Mouse (Mus musculus): ENCODE measurements around the gene Lrp2. TPM values are rescaled to one million over a fixed set of nuclear protein-coding genes. Genes with fewer than 3 reads are reported as not detected.

Gene Lrp2
- polyA plus RNA-seq, 1 experiment = not detected

- H3K4me3 ChIP-seq (replicated peaks) = no peak overlapping the region
- no peaks in the 10 kb centered on the region for H3K9me3 ChIP-seq
- TF ChIP-seq FLI1 (IDR thresholded peaks at IDR 0.05; ENCODE audit: low read length) (no peak), GATA1 (IDR thresholded peaks at IDR 0.05; ENCODE audit: borderline replicate concordance, low read length) (no peak)
- H3K27me3 ChIP-seq (replicated peaks) = peaks cover 2% of the 10 kb centered on the region
- H3K4me1 ChIP-seq = no peaks in the 10 kb centered on the region
- H3K36me3 ChIP-seq (replicated peaks; ENCODE audit: low read length) = no peaks in the 10 kb centered on the region
Observed at GRCm38 (mm10) chr2:69479859-69480258, 106.0 kb downstream of the Lrp2 start.

GRCm38 (mm10) chr2:69476901-69477300, 109.0 kb downstream of the Lrp2 start:
- TF ChIP-seq GATA1 (IDR thresholded peaks at IDR 0.05; ENCODE audit: borderline replicate concordance, low read length) = no peak
- TF ChIP-seq FLI1 (IDR thresholded peaks at IDR 0.05; ENCODE audit: low read length) = no peak
- Histone ChIP-seq H3K9me3 (no peaks in the 10 kb centered on the region), H3K4me3 (replicated peaks) (no peak overlapping the region), H3K27me3 (replicated peaks) (peaks cover 2% of the 10 kb centered on the region), H3K36me3 (replicated peaks; ENCODE audit: low read length) (no peaks in the 10 kb centered on the region), H3K4me1 (no peaks in the 10 kb centered on the region)

GRCm38 (mm10) chr2:69475177-69475576, 110.7 kb downstream of the Lrp2 start:
- Histone ChIP-seq H3K27me3 (replicated peaks) (peaks cover 2% of the 10 kb centered on the region), H3K4me3 (replicated peaks) (no peak overlapping the region), H3K36me3 (replicated peaks; ENCODE audit: low read length) (no peaks in the 10 kb centered on the region), H3K4me1 (no peaks in the 10 kb centered on the region), H3K9me3 (no peaks in the 10 kb centered on the region)
- TF ChIP-seq GATA1 (IDR thresholded peaks at IDR 0.05; ENCODE audit: borderline replicate concordance, low read length) (no peak), FLI1 (IDR thresholded peaks at IDR 0.05; ENCODE audit: low read length) (no peak)

GRCm38 (mm10) chr2:69471837-69472236, 114.0 kb downstream of the Lrp2 start:
- Histone ChIP-seq H3K4me3 (replicated peaks) (no peak overlapping the region), H3K36me3 (replicated peaks; ENCODE audit: low read length) (no peaks in the 10 kb centered on the region), H3K27me3 (replicated peaks) (no peaks in the 10 kb centered on the region), H3K9me3 (no peaks in the 10 kb centered on the region), H3K4me1 (no peaks in the 10 kb centered on the region)
- TF ChIP-seq GATA1 (IDR thresholded peaks at IDR 0.05; ENCODE audit: borderline replicate concordance, low read length) (no peak), FLI1 (IDR thresholded peaks at IDR 0.05; ENCODE audit: low read length) (no peak)

GRCm38 (mm10) chr2:69463609-69464008, 122.3 kb downstream of the Lrp2 start:
- Histone ChIP-seq H3K4me3 (replicated peaks) (no peak overlapping the region), H3K27me3 (replicated peaks) (no peaks in the 10 kb centered on the region), H3K9me3 (peaks cover 13% of the 10 kb centered on the region), H3K4me1 (no peaks in the 10 kb centered on the region), H3K36me3 (replicated peaks; ENCODE audit: low read length) (no peaks in the 10 kb centered on the region)
- no peak for TF ChIP-seq FLI1 (IDR thresholded peaks at IDR 0.05; ENCODE audit: low read length)
- TF ChIP-seq GATA1 (IDR thresholded peaks at IDR 0.05; ENCODE audit: borderline replicate concordance, low read length) = no peak

GRCm38 (mm10) chr2:69459481-69459880, 126.4 kb downstream of the Lrp2 start:
- H3K4me1 ChIP-seq = no peaks in the 10 kb centered on the region
- TF ChIP-seq FLI1 (IDR thresholded peaks at IDR 0.05; ENCODE audit: low read length) (no peak), GATA1 (IDR thresholded peaks at IDR 0.05; ENCODE audit: borderline replicate concordance, low read length) (no peak)
- peaks cover 18% of the 10 kb centered on the region for H3K9me3 ChIP-seq

GRCm38 (mm10) chr2:69451128-69451527, 134.7 kb downstream of the Lrp2 start:
- TF ChIP-seq GATA1 (IDR thresholded peaks at IDR 0.05; ENCODE audit: borderline replicate concordance, low read length) (no peak), FLI1 (IDR thresholded peaks at IDR 0.05; ENCODE audit: low read length) (no peak)
- Histone ChIP-seq H3K4me3 (replicated peaks) (no peak overlapping the region), H3K9me3 (no peaks in the 10 kb centered on the region), H3K36me3 (replicated peaks; ENCODE audit: low read length) (no peaks in the 10 kb centered on the region), H3K4me1 (no peaks in the 10 kb centered on the region), H3K27me3 (replicated peaks) (no peaks in the 10 kb centered on the region)

More at GRCm38 (mm10) chr2:69459481-69459880, 126.4 kb downstream of the Lrp2 start:
- no peaks in the 10 kb centered on the region for H3K27me3 ChIP-seq (replicated peaks)
- H3K36me3 ChIP-seq (replicated peaks; ENCODE audit: low read length) = no peaks in the 10 kb centered on the region
- no peak overlapping the region for H3K4me3 ChIP-seq (replicated peaks)

GRCm38 (mm10) chr2:69448581-69448980, 137.3 kb downstream of the Lrp2 start:
- no peaks in the 10 kb centered on the region for H3K36me3 ChIP-seq (replicated peaks; ENCODE audit: low read length)
- H3K27me3 ChIP-seq (replicated peaks) = no peaks in the 10 kb centered on the region
- H3K4me3 ChIP-seq (replicated peaks) = no peak overlapping the region
- TF ChIP-seq FLI1 (IDR thresholded peaks at IDR 0.05; ENCODE audit: low read length) = no peak
- no peak for TF ChIP-seq GATA1 (IDR thresholded peaks at IDR 0.05; ENCODE audit: borderline replicate concordance, low read length)
- H3K9me3 ChIP-seq = no peaks in the 10 kb centered on the region
- no peaks in the 10 kb centered on the region for H3K4me1 ChIP-seq

- Histone ChIP-seq H3K9me3 (no peaks in the 10 kb centered on the region), H3K27me3 (replicated peaks) (no peaks in the 10 kb centered on the region), H3K4me1 (no peaks in the 10 kb centered on the region), H3K4me3 (replicated peaks) (no peak overlapping the region), H3K36me3 (replicated peaks; ENCODE audit: low read length) (no peaks in the 10 kb centered on the region)
- no peak for TF ChIP-seq FLI1 (IDR thresholded peaks at IDR 0.05; ENCODE audit: low read length)
- no peak for TF ChIP-seq GATA1 (IDR thresholded peaks at IDR 0.05; ENCODE audit: borderline replicate concordance, low read length)
Observed at GRCm38 (mm10) chr2:69445896-69446472, 139.9 kb downstream of the Lrp2 start.

- no peaks in the 10 kb centered on the region for H3K9me3 ChIP-seq
- H3K27me3 ChIP-seq (replicated peaks) = no peaks in the 10 kb centered on the region
- no peak overlapping the region for H3K4me3 ChIP-seq (replicated peaks)
- H3K36me3 ChIP-seq (replicated peaks; ENCODE audit: low read length) = no peaks in the 10 kb centered on the region
- H3K4me1 ChIP-seq = no peaks in the 10 kb centered on the region
- no peak for TF ChIP-seq FLI1 (IDR thresholded peaks at IDR 0.05; ENCODE audit: low read length)
- no peak for TF ChIP-seq GATA1 (IDR thresholded peaks at IDR 0.05; ENCODE audit: borderline replicate concordance, low read length)
Observed at GRCm38 (mm10) chr2:69441656-69442055, 144.2 kb downstream of the Lrp2 start.
